Mouse (Mus musculus) liver, embryonic 14.5 days (tissue): ENCODE measurements around the gene Cnn3.

ENCODE experiments used
- CTCF ChIP-seq: IDR thresholded peaks from 2 replicates; pipeline ENCODE4 v1.5.1; 2016; ENCODE audit warnings: antibody characterized with exemption, low read depth, control low read depth
- EP300 ChIP-seq: IDR thresholded peaks from 2 replicates; pipeline ENCODE4 v1.6.1; 2016; ENCODE audit warnings: antibody characterized with exemption, low read depth

- no peak for TF ChIP-seq CTCF
- TF ChIP-seq EP300 = no peak
Observed at GRCm38 (mm10) chr3:121389860-121390530, 36.3 kb upstream of the Cnn3 start.
